Mouse (Mus musculus): ENCODE data around the gene Brd3.
"Not testable (repeated sequence)": the region's sequence is repeated elsewhere in the genome, so short reads cannot be mapped to it uniquely, and the experiment has no call there.

The Brd3 gene

GRCm38 (mm10) chr2:27514639-27515328 lies 7.3 kb upstream of the Brd3 start, which contains the start of gene Wdr5:
Wdr5 (plus strand) TSS chr2:27515157.
- in situ Hi-C loops (cut with MboI; ENCODE audit: unreplicated experiment in 2 of 2): loop anchor here in 1 of 2 experiments (5.0 kb wide), 1 partner anchor 37 kb away; no protein-coding TSS in a partner anchor

- in situ Hi-C loops (cut with MboI; ENCODE audit: unreplicated experiment in 2 of 2): no loop called here
Measured at GRCm38 (mm10) chr2:27513861-27514260, 6.4 kb upstream of the Brd3 start.

GRCm38 (mm10) chr2:27512909-27513308 lies 5.4 kb upstream of the Brd3 start:
- in situ Hi-C loops (cut with MboI; ENCODE audit: unreplicated experiment in 2 of 2): no loop called here

- in situ Hi-C loops (cut with MboI; ENCODE audit: unreplicated experiment in 2 of 2): no loop called here
Measured at GRCm38 (mm10) chr2:27510706-27511105, 3.2 kb upstream of the Brd3 start.

GRCm38 (mm10) chr2:27506658-27507057 lies 804 bp downstream of the Brd3 start:
- in situ Hi-C loops (cut with MboI; ENCODE audit: unreplicated experiment in 2 of 2): not testable (repeated sequence)

- in situ Hi-C loops (cut with MboI; ENCODE audit: unreplicated experiment in 2 of 2): no loop called here
Measured at GRCm38 (mm10) chr2:27505539-27505938, 1.9 kb downstream of the Brd3 start.

GRCm38 (mm10) chr2:27504113-27504885 lies 3.2 kb downstream of the Brd3 start:
- in situ Hi-C loops (cut with MboI; ENCODE audit: unreplicated experiment in 2 of 2): no loop called here

GRCm38 (mm10) chr2:27496391-27497028 lies 11.0 kb downstream of the Brd3 start:
- in situ Hi-C loops (cut with MboI; ENCODE audit: unreplicated experiment in 2 of 2): loop anchor here in 1 of 2 experiments (10.0 kb wide), 1 partner anchor 268 kb away; no protein-coding TSS in a partner anchor

- in situ Hi-C loops (cut with MboI; ENCODE audit: unreplicated experiment in 2 of 2): loop anchor here in 1 of 2 experiments (10.0 kb wide), 1 partner anchor 271 kb away; no protein-coding TSS in a partner anchor
Measured at GRCm38 (mm10) chr2:27493971-27494370, 13.5 kb downstream of the Brd3 start.

GRCm38 (mm10) chr2:27490939-27491338 lies 16.5 kb downstream of the Brd3 start:
- in situ Hi-C loops (cut with MboI; ENCODE audit: unreplicated experiment in 2 of 2): loop anchor here in 1 of 2 experiments (10.0 kb wide), 1 partner anchor 274 kb away; no protein-coding TSS in a partner anchor

GRCm38 (mm10) chr2:27488362-27488761 lies 19.1 kb downstream of the Brd3 start:
- in situ Hi-C loops (cut with MboI; ENCODE audit: unreplicated experiment in 2 of 2): no loop called here

- in situ Hi-C loops (cut with MboI; ENCODE audit: unreplicated experiment in 2 of 2): no loop called here
Measured at GRCm38 (mm10) chr2:27487336-27488049, 20.0 kb downstream of the Brd3 start.

GRCm38 (mm10) chr2:27486725-27487124 lies 20.7 kb downstream of the Brd3 start:
- in situ Hi-C loops (cut with MboI; ENCODE audit: unreplicated experiment in 2 of 2): no loop called here

GRCm38 (mm10) chr2:27482265-27482861 lies 25.1 kb downstream of the Brd3 start:
- in situ Hi-C loops (cut with MboI; ENCODE audit: unreplicated experiment in 2 of 2): no loop called here

GRCm38 (mm10) chr2:27480367-27480766 lies 27.1 kb downstream of the Brd3 start:
- in situ Hi-C loops (cut with MboI; ENCODE audit: unreplicated experiment in 2 of 2): no loop called here

- in situ Hi-C loops (cut with MboI; ENCODE audit: unreplicated experiment in 2 of 2): loop anchor here in 1 of 2 experiments (5.0 kb wide), 1 partner anchor 37 kb away; the partner anchor contains the start of gene Wdr5
Measured at GRCm38 (mm10) chr2:27479821-27480220, 27.6 kb downstream of the Brd3 start.

GRCm38 (mm10) chr2:27476303-27477192 lies 30.9 kb downstream of the Brd3 start:
- in situ Hi-C loops (cut with MboI; ENCODE audit: unreplicated experiment in 2 of 2): loop anchor here in 1 of 2 experiments (5.0 kb wide), 1 partner anchor 41 kb away; the partner anchor contains the start of gene Wdr5

GRCm38 (mm10) chr2:27475495-27476302 lies 31.8 kb downstream of the Brd3 start:
- in situ Hi-C loops (cut with MboI; ENCODE audit: unreplicated experiment in 2 of 2): loop anchor here in 1 of 2 experiments (5.0 kb wide), 1 partner anchor 42 kb away; the partner anchor contains the start of gene Wdr5

Data from v-Abl transformed pro-B cells (cell line).